17 mouse cellular contexts compared by ENCODE assay signal in the genomic region with DNA sequence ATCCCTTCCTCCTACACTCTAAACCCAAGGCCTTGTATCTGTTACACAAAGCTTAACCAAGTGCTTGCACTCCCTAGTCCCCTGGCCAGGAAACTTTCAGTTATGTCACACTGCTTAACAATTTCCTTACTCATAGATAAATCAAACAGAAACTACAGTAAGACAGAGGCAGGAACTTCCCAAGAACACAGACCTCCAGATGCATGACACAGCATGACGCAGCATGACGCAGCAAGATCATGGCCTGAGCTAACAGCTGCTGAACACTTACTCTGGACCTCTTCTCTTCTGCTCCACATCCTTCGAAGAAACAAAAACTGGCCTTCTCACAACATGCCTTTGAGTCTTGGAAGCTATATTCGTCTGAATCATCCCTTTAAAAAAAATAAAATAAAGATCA. TPM values are rescaled to one million over a fixed set of nuclear protein-coding genes. Genes with fewer than 3 reads are reported as not detected.
DNase-seq lines count a peak whose midpoint lies in the region; ATAC-seq and TF ChIP-seq lines count a peak whose summit lies in the region.
"Had no signal": no experiment of that assay in that cellular context is flagged by ENCODE, and none has a peak within 500 bp of the region (broad histone marks: within the 10 kb centered on the region; RNA-seq: fewer than 3 reads in every experiment).

No protein-coding gene starts in this region.

- WGBS in heart, embryonic 12.5 days: 80% methylated on average over 4 of the region's 4 CpGs
- 88% methylated on average over 4 of the region's 4 CpGs for WGBS in hindbrain, embryonic 13.5 days
- WGBS in kidney, embryonic 16.5 days: 91% methylated on average over 4 of the region's 4 CpGs

- H3K4me1 ChIP-seq in heart, embryonic 12.5 days (replicated peaks): no peaks in the 10 kb centered on the region
- H3K4me1 ChIP-seq in ES-Bruce4 (ENCODE audit: control insufficient read depth, insufficient read depth, low read length): peaks cover 5% of the 10 kb centered on the region
- no peaks in the 10 kb centered on the region for H3K4me1 ChIP-seq in hindbrain, embryonic 13.5 days (replicated peaks)
- no peaks in the 10 kb centered on the region for H3K4me1 ChIP-seq in kidney, embryonic 16.5 days (ENCODE audit: insufficient read depth, low read length)
- H3K4me1 ChIP-seq: hindbrain, embryonic 10.5 days; limb, embryonic 12.5 days had no signal

- no peaks in the 10 kb centered on the region for H3K9me3 ChIP-seq in heart, embryonic 12.5 days (replicated peaks)
- H3K9me3 ChIP-seq in ES-Bruce4 (replicated peaks; ENCODE audit: control insufficient read depth, insufficient read depth, low read length, poor library complexity, severe bottlenecking): no peaks in the 10 kb centered on the region
- H3K9me3 ChIP-seq in hindbrain, embryonic 13.5 days: no peaks in the 10 kb centered on the region
- no peaks in the 10 kb centered on the region for H3K9me3 ChIP-seq in kidney, embryonic 16.5 days (ENCODE audit: low read length)
- H3K9me3 ChIP-seq: hindbrain, embryonic 10.5 days; limb, embryonic 12.5 days had no signal

- 0 out of 2 replicates have a peak, but pooled peaks have one; percentile 33 for TF ChIP-seq EP300 in ES-Bruce4 (IDR thresholded peaks at IDR 0.05; ENCODE audit: insufficient read depth, low read depth, low read length)

- H3K27ac ChIP-seq in heart, embryonic 12.5 days (ENCODE audit: poor library complexity, severe bottlenecking): peak overlapping the region; percentile 41; the same call in 1 of the 2 replicates
- no peak overlapping the region for H3K27ac ChIP-seq in ES-Bruce4 (ENCODE audit: insufficient read depth, low read length)
- H3K27ac ChIP-seq in hindbrain, embryonic 13.5 days: no peak overlapping the region
- no peak overlapping the region for H3K27ac ChIP-seq in kidney, embryonic 16.5 days (ENCODE audit: low read length)
- H3K27ac ChIP-seq: hindbrain, embryonic 10.5 days; limb, embryonic 12.5 days; stomach, postnatal 0 days had no signal

- TF ChIP-seq POLR2A in ES-Bruce4 (IDR thresholded peaks at IDR 0.05; ENCODE audit: insufficient read depth, low read length): no peak

- peak overlapping the region; percentile 11; the same call in 1 of the 2 replicates for H3K4me2 ChIP-seq in heart, embryonic 12.5 days
- H3K4me2 ChIP-seq in hindbrain, embryonic 13.5 days: no peak overlapping the region
- no peak overlapping the region for H3K4me2 ChIP-seq in kidney, embryonic 16.5 days (replicated peaks; ENCODE audit: low read depth, low read length)
- H3K4me2 ChIP-seq: limb, embryonic 12.5 days had no signal

- ATAC-seq in heart, embryonic 12.5 days (ENCODE audit: insufficient number of reproducible peaks, low FRiP score): peak; percentile 87
- ATAC-seq in erythroblast, adult 5-6 weeks (replicated peaks; ENCODE audit: low FRiP score, poor library complexity, severe bottlenecking): peak; percentile 92
- ATAC-seq in megakaryocyte progenitor cell, adult 5-6 weeks (replicated peaks; ENCODE audit: poor library complexity): peak; percentile 50; the same call in 1 of the 2 replicates
- ATAC-seq in hindbrain, embryonic 13.5 days (ENCODE audit: low FRiP score): no peak
- ATAC-seq in kidney, embryonic 16.5 days (ENCODE audit: low FRiP score, low TSS enrichment): no peak
- ATAC-seq: CD4-positive, CD25-positive, alpha-beta regulatory T cell, adult 4 months had no signal

- no peak for DNase-seq in heart, adult 9 months (ENCODE audit: low spot score in 2 of 2)
- DNase-seq in adrenal gland, adult (ENCODE audit: inconsistent age in 2 of 2, low spot score in 1 of 2): no peak
- DNase-seq: cerebellum, postnatal 10 days; kidney, adult 18-20 months; layer of hippocampus, adult 9-11 months; lung, postnatal 36 days; right cerebral cortex, postnatal 14 days had no signal

- TF ChIP-seq CTCF in ES-Bruce4 (IDR thresholded peaks at IDR 0.05; ENCODE audit: low read depth, low read length): no peak

- no peak overlapping the region for H3K4me3 ChIP-seq in heart, embryonic 12.5 days
- H3K4me3 ChIP-seq in ES-Bruce4 (ENCODE audit: low read depth, low read length): no peak overlapping the region
- H3K4me3 ChIP-seq in hindbrain, embryonic 13.5 days: no peak overlapping the region
- H3K4me3 ChIP-seq in kidney, embryonic 16.5 days (ENCODE audit: low read length): no peak overlapping the region
- H3K4me3 ChIP-seq: hindbrain, embryonic 10.5 days; limb, embryonic 12.5 days had no signal

- H3K9ac ChIP-seq in heart, embryonic 12.5 days: no peak overlapping the region
- no peak overlapping the region for H3K9ac ChIP-seq in ES-Bruce4 (ENCODE audit: low read depth, poor library complexity, severe bottlenecking)
- no peak overlapping the region for H3K9ac ChIP-seq in hindbrain, embryonic 13.5 days
- H3K9ac ChIP-seq in kidney, embryonic 16.5 days (replicated peaks; ENCODE audit: low read length): no peak overlapping the region
- H3K9ac ChIP-seq: limb, embryonic 12.5 days had no signal

- H3K27me3 ChIP-seq in heart, embryonic 12.5 days (replicated peaks): no peaks in the 10 kb centered on the region
- no peaks in the 10 kb centered on the region for H3K27me3 ChIP-seq in ES-Bruce4 (ENCODE audit: control insufficient read depth, insufficient read depth, low read length, poor library complexity, severe bottlenecking)
- no peaks in the 10 kb centered on the region for H3K27me3 ChIP-seq in hindbrain, embryonic 13.5 days
- H3K27me3 ChIP-seq in kidney, embryonic 16.5 days (ENCODE audit: insufficient read depth, low read length): no peaks in the 10 kb centered on the region
- H3K27me3 ChIP-seq: limb, embryonic 12.5 days had no signal

- H3K36me3 ChIP-seq in heart, embryonic 12.5 days: peaks cover 22% of the 10 kb centered on the region
- H3K36me3 ChIP-seq in ES-Bruce4 (ENCODE audit: control insufficient read depth, insufficient read depth, low read length, poor library complexity, severe bottlenecking): peaks cover 6% of the 10 kb centered on the region
- H3K36me3 ChIP-seq in hindbrain, embryonic 13.5 days: no peaks in the 10 kb centered on the region
- no peaks in the 10 kb centered on the region for H3K36me3 ChIP-seq in kidney, embryonic 16.5 days (ENCODE audit: insufficient read depth, low read length)
- H3K36me3 ChIP-seq: hindbrain, embryonic 10.5 days; limb, embryonic 12.5 days had no signal

RNA-seq across cellular contexts. Expression of a gene that starts 17.0 kb away (rescaled TPM):
- 15.6 and 16.5 TPM in 2 replicates for polyA plus RNA-seq in heart, embryonic 12.5 days (2016; fragmentation: Nextera tagmentation; extraction: Ambion mirVana)
- 22.8 and 23.2 TPM in 2 replicates for polyA plus RNA-seq in ES-Bruce4 (2011; ENCODE audit: insufficient read depth, insufficient read length, low read depth, missing spikeins)
- 2.5 and 4.8 TPM in 2 replicates for total RNA-seq in erythroblast, adult 5-6 weeks (2015; ENCODE audit: low replicate concordance)
- 1.8 and 3.8 TPM in 2 replicates for total RNA-seq in erythroblast, adult 5-6 weeks (2017; ENCODE audit: low replicate concordance)
- 11.5 and 11.6 TPM in 2 replicates for total RNA-seq in megakaryocyte progenitor cell, adult 5-6 weeks (2015)
- total RNA-seq in megakaryocyte progenitor cell, adult 5-6 weeks (2017): 4.4 and 4.9 TPM in 2 replicates
- 9.1 and 9.9 TPM in 2 replicates for polyA plus RNA-seq in hindbrain, embryonic 13.5 days (2015; fragmentation: Nextera tagmentation; extraction: Ambion mirVana)
- 8.3 and 9.8 TPM in 2 replicates for polyA plus RNA-seq in kidney, embryonic 16.5 days (2015; fragmentation: Nextera tagmentation; extraction: Ambion mirVana)

RNA-seq across cellular contexts. Expression of a gene that starts 38.4 kb away (rescaled TPM):
- 9.3 and 10.1 TPM in 2 replicates for polyA plus RNA-seq in heart, embryonic 12.5 days (2016; fragmentation: Nextera tagmentation; extraction: Ambion mirVana)
- polyA plus RNA-seq in ES-Bruce4 (2011; ENCODE audit: insufficient read depth, insufficient read length, low read depth, missing spikeins): 37.6 and 39.1 TPM in 2 replicates
- 266 and 278 TPM in 2 replicates for total RNA-seq in erythroblast, adult 5-6 weeks (2015; ENCODE audit: low replicate concordance)
- total RNA-seq in erythroblast, adult 5-6 weeks (2017; ENCODE audit: low replicate concordance): 348 and 360 TPM in 2 replicates
- 62.1 and 65.3 TPM in 2 replicates for total RNA-seq in megakaryocyte progenitor cell, adult 5-6 weeks (2015)
- total RNA-seq in megakaryocyte progenitor cell, adult 5-6 weeks (2017): 47.0 and 54.7 TPM in 2 replicates
- 1.2 and 1.4 TPM in 2 replicates for polyA plus RNA-seq in hindbrain, embryonic 13.5 days (2015; fragmentation: Nextera tagmentation; extraction: Ambion mirVana)
- polyA plus RNA-seq in kidney, embryonic 16.5 days (2015; fragmentation: Nextera tagmentation; extraction: Ambion mirVana): 4.2 and 4.3 TPM in 2 replicates

Comparison
In these comparisons a context has a peak if more than half of its experiments do, and no peak if none do; other contexts are left out.
1. ATAC-seq: peak in heart, embryonic 12.5 days (single experiment), erythroblast, adult 5-6 weeks (single experiment) and megakaryocyte progenitor cell, adult 5-6 weeks (single experiment); none in hindbrain, embryonic 13.5 days (single experiment) and kidney, embryonic 16.5 days (single experiment).